Mouse (Mus musculus): ENCODE data around the gene Cdk5r1.

Cdk5r1 gene

GRCm38 (mm10) chr11:80476222-80477189 is at the start of gene Cdk5r1:
Cdk5r1 (plus strand) TSS chr11:80477023.
- in situ Hi-C loops (cut with MboI, MseI) = no loop called here

- in situ Hi-C loops (cut with MboI, MseI) = no loop called here
These were observed 48.3 kb upstream of the Cdk5r1 start, which contains the start of gene Psmd11 for GRCm38 (mm10) chr11:80428381-80429008. Psmd11 (plus strand) TSS chr11:80428615.

DNA sequence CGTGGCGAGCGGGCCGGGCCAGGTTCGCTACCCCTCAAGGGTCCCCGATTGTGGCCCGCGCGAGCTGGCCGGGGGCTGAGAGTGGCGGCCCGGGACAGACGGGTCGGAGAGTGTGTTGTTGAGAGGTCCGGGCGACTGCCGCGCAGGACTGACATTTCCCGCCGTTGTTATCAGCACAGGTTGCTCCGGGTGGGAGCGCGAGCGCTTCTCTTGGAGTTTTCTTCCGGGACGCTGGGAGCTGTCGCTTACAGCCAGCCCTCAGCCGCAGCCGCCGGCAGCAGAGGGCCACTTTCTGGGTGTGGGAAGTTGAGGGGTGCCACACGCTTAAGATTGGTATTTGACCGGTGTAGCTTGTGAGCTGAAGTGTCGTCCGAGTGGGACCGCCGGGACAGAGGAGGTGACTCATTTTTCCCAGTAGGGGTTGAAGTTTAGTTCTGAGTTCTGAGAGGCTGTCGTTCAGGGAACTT is 47.8 kb upstream of the Cdk5r1 start:
- in situ Hi-C loops (cut with MboI, MseI) = no loop called here

DNA sequence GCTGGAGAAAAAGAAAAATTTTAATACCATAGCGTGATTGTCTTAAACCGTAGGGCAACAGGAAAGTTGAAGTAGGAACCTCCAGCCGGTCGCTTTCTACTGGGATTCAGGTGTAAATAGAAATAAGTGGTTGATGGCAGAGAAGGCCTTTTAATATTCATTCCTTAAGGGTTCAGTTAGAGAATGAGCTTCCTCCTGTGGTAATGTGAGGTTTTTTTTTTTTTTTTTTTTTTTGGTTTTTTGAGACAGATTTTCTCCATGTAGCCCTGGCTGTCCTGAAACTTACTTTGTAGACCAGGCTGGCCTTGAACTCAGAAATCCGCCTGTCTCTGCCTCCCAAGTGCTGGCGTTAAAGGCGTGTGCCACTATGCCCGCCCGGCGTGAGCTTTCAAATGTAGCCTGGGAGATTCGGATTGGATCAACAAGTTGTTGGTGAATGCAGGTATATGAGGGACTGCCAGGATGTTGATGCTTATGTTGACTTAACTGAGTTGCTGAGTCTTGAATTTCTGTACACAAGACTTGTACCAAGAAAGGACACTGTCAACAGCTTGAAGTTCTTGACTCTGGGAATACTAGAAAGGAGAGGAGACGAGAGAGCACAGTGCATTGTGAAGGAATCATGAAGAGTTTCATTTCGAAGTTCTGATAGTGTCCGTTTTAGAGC is 47.2 kb upstream of the Cdk5r1 start:
- in situ Hi-C loops (cut with MboI, MseI) = loop anchor here in 1 of 2 experiments (5.0 kb wide), 1 partner anchor 38 kb away; no protein-coding TSS in a partner anchor

GRCm38 (mm10) chr11:80430366-80430910 is 46.4 kb upstream of the Cdk5r1 start:
- in situ Hi-C loops (cut with MboI, MseI) = loop anchor here in 1 of 2 experiments (5.0 kb wide), 1 partner anchor 37 kb away; no protein-coding TSS in a partner anchor

DNA sequence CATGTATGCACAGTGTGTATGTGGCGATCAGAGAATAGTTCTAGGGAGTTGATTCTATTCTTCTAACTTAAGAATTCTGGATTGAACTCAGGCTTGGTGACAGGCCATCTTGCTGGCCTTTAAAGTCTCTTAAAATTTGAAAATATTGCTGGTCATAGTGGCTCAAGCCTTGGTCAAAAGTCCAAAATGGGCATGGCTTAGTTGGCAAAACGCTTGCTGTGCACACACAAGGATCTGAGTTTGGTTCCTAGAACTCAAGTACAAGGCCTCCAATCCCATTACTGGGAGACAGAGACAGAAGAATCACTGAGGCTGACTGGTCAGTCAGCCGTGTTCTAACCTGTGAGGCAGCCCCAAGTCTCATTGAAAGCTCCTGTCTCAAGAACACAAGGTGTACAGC is 29.9 kb upstream of the Cdk5r1 start:
- in situ Hi-C loops (cut with MboI, MseI) = no loop called here

GRCm38 (mm10) chr11:80449859-80450258 is 27.0 kb upstream of the Cdk5r1 start:
- in situ Hi-C loops (cut with MboI, MseI) = loop anchor here in 1 of 2 experiments (5.0 kb wide), 1 partner anchor 217 kb away; no protein-coding TSS in a partner anchor

GRCm38 (mm10) chr11:80452242-80452641 is 24.6 kb upstream of the Cdk5r1 start:
- in situ Hi-C loops (cut with MboI, MseI) = loop anchor here in 1 of 2 experiments (5.0 kb wide), 1 partner anchor 215 kb away; no protein-coding TSS in a partner anchor

- in situ Hi-C loops (cut with MboI, MseI) = loop anchor here in 1 of 2 experiments (5.0 kb wide), 1 partner anchor 214 kb away; no protein-coding TSS in a partner anchor
These were observed 23.6 kb upstream of the Cdk5r1 start for GRCm38 (mm10) chr11:80453198-80453597.

DNA sequence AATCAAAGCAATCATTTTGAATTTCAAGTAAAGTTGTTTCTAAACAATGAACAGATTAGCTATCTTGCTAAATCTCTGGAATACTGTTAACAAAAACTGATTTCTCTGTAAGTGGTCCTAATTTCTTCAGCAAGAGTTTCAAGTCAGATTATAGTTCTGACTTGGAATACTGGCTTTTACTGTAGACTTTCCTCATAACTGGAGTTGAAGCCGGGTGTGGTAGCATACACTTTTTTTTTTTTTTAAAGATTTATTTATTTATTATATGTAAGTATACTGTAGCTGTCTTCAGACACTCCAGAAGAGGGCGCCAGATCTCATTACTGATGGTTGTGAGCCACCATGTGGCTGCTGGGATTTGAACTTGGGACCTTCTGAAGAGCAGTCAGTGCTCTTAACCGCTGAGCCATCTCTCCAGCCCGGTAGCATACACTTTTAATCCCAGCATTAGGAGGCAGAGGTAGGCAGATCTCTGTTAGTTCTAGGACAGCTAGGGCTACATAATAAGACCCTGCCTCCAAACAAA is 13.2 kb upstream of the Cdk5r1 start:
- in situ Hi-C loops (cut with MboI, MseI) = loop anchor here (5.0 to 10.0 kb wide), 2 partner anchors 61 to 69 kb away; no protein-coding TSS in a partner anchor

- in situ Hi-C loops (cut with MboI, MseI) = no loop called here
These were observed 4.8 kb upstream of the Cdk5r1 start for GRCm38 (mm10) chr11:80471836-80472605.

GRCm38 (mm10) chr11:80474175-80474691 is 2.6 kb upstream of the Cdk5r1 start:
- in situ Hi-C loops (cut with MboI, MseI) = no loop called here

- in situ Hi-C loops (cut with MboI, MseI) = no loop called here
These were observed 2.0 kb upstream of the Cdk5r1 start for GRCm38 (mm10) chr11:80474846-80475245.

DNA sequence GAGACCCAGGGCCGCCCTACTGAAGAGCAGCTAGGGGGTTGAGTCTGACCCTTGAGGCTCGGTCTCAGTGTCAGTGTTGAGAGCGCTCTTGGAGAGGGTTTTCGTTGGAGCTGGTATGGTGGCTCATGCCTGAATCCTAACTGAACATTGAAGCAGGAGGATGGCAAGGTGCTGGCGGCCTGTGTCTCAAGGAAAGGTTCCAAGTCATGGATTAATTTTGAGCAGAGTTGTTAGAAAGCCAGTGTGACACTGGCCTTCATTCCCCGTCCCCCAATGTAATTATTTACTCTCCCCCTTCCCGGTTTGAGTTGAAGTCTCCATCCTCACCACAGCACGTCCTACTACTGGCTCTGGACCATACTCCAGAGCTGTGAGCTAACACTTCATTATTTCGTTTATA is 1.3 kb upstream of the Cdk5r1 start:
- in situ Hi-C loops (cut with MboI, MseI) = no loop called here

GRCm38 (mm10) chr11:80477341-80478199 is 747 bp downstream of the Cdk5r1 start:
- in situ Hi-C loops (cut with MboI, MseI) = no loop called here

DNA sequence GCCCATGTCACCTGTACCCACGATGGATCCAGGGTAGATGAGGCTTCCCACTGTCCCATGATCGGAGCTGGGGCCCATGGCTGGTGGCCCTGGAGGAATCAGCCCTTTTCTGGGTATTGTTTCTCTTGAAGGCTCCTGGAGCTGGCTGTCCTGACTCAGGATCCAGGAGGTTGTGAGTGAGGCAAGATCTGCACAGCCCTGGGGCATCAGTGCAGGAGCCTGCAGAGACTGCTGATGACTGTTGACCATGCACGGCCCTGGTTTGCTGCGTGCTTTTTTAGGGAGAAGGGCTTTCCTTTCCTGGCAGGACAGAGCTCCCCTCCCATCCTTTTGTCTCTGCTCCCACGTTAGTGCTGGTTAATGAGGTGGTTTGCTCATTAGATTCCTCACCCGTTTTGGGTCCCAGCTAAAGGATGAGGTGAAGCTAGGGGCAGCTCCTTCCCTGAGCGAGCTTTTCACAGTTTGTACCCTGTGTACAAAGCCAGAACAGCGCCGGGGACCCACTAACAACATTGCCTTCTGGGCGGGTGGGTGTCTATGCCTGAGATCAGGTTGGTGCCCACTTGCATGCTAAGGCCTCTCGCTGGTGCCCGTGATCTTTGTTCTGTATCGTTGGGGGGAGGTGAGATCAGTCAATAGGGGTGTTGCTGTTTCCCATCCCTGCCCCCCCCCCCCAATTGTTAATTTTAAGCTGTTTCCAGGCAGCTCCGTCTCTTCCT is 2.0 kb downstream of the Cdk5r1 start:
- in situ Hi-C loops (cut with MboI, MseI) = no loop called here

GRCm38 (mm10) chr11:80479425-80479824 is 2.6 kb downstream of the Cdk5r1 start:
- in situ Hi-C loops (cut with MboI, MseI) = no loop called here

Data from T-helper 17 cell (primary cell).